Mouse (Mus musculus): ENCODE measurements around the gene Tmem170.

Tmem170 gene

GRCm38 (mm10) chr8:111876355-111876948 is at the start of gene Tmem170:
Gene Tmem170, minus strand, starts transcription at chr8:111876750.
- peak; percentile 98 for DNase-seq

DNA sequence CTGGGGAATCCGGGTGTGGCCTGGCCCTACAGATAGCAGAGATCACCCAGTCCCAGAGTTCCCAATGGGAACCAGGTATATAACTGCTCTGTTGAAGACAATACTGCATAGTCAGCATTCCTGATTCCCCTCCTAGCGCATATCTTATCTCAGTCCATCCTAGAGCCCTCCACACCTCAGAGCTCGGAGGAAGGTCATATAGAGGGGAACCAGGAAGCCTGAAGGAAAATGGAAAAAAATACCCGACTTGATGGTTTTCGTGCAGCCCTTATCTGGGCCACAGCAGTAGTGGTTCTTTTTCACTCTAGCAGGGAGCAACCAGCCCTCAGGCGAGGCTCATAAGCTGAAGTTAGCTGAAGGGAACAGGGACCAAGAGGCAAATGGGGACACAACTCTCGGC is 48.4 kb upstream of the Tmem170 start:
- no peak for DNase-seq

GRCm38 (mm10) chr8:111923383-111923804 is 46.8 kb upstream of the Tmem170 start:
- peak; percentile 64 for DNase-seq

GRCm38 (mm10) chr8:111920971-111921370 is 44.4 kb upstream of the Tmem170 start:
- no peak for DNase-seq

GRCm38 (mm10) chr8:111919663-111920062 is 43.1 kb upstream of the Tmem170 start:
- DNase-seq, result no peak

DNA sequence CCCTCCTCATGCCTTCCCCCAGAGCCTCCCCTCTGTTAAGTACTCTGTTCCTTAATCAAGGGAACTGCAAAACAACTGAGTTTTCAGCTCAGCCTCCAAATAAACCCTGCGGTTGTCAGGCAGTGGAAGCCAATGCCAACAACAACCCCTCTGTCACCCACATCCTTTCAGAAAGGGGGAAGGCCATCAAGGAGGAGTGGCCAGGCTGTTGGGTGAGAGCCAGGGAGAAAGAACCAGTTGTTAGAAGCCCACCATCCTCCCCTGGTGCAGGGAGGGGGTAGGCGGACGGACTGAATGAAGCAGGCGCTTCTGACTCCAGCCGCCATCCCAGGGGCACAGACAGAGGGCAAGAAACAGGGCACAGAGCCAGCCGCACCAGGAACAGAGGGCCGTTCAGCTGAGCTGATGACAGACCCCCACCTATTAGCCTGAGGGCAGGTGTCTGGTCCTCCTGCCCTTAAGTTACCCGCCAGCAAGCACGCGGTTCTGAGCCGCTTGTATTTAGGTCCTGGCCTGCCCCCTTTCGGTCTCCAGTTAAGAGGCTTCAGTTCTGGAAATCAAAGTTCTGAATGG is 36.4 kb upstream of the Tmem170 start:
- DNase-seq, result no peak

GRCm38 (mm10) chr8:111911572-111911971 is 35.0 kb upstream of the Tmem170 start:
- no peak for DNase-seq

DNA sequence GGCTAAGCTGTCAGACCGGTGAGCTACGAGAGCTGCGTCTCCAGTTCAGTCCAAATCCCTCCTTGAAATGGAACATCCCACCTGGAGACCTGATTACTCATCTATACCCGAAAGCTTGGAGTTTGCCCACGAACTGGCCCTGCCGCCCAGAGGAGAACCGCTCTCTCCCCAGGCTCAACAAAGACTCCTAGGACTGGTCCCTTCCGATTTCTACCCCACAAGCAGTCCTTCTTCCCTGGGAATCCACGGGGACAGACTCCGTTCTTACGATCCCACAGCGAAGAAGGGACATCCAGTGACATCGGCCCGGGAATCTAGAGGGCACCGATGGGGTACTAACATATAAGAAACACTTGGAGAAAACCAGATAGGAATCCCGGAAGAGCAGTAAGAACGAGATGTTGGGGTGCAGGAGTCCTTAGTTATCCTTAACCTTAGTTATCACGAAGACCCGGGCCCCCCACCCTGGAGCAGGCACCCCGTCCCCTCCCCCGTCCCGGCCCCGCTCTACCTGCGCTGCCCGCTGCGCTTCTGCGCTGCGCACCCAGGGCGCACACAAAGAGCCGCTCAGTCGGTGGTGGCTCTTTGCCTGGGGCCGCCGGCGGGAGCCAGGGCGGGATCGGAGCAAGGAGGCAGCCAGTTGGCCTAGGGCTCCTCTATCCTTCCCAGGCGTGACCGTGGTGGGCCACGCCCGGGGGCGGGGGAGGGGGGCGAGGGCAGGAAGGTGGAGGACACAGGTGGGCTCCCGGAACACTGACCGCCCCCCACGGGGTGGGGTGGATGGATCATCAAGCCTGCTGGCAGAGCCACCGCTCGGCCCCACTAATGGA is 33.3 kb upstream of the Tmem170 start, which contains the start of gene Chst5:
Chst5 (minus strand) TSS at position 827 of the 830 bp plus-strand sequence.
- DNase-seq, result no peak

- no peak for DNase-seq
Observed at GRCm38 (mm10) chr8:111905500-111906121, 29.1 kb upstream of the Tmem170 start.

GRCm38 (mm10) chr8:111902080-111902479 is 25.5 kb upstream of the Tmem170 start:
- no peak for DNase-seq

- DNase-seq, result no peak
Observed at GRCm38 (mm10) chr8:111898586-111898985, 22.0 kb upstream of the Tmem170 start.

GRCm38 (mm10) chr8:111894955-111895354 is 18.4 kb upstream of the Tmem170 start:
- DNase-seq, result peak; percentile 8 to 12

DNA sequence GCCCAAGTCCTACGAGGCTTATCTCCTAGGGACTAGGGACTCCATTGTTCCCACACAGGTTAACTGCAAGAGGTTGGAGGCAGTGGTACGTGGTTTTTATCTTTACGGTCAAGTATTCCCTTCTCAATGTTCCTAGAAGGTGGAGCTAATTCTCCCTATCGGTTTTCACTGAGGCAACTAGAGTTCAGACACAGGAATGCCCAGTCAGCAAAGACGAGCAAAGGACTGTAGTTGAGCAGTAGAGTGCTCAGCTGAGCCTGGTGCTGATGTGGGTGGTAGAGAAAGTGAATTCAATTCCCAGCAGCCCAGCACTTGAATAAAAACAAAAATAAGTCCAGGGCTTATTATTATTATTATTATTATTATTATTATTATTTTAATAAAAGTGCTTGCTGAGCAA is 16.1 kb upstream of the Tmem170 start:
- no peak for DNase-seq

DNA sequence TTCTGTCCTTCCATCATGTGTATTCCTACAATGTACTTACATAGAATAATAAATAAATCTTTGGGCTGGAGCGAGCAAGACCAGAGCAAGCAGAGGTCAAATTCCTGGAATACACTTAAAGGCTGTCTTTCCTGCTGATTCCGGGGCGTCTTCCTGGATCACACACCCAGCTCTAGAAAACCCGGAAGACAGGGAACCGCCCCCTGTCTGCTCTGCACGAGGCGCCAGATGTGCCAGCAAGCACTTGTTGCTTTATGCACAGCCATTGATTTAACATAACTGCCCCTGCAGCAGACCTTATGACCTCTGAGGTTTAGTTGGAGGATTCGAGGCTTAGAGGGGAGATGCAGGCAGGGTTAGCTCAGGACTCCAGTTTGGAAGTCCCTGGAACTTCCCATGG is 15.4 kb upstream of the Tmem170 start:
- DNase-seq, result no peak

- DNase-seq, result no peak
Observed at GRCm38 (mm10) chr8:111890911-111891303, 14.4 kb upstream of the Tmem170 start.

DNA sequence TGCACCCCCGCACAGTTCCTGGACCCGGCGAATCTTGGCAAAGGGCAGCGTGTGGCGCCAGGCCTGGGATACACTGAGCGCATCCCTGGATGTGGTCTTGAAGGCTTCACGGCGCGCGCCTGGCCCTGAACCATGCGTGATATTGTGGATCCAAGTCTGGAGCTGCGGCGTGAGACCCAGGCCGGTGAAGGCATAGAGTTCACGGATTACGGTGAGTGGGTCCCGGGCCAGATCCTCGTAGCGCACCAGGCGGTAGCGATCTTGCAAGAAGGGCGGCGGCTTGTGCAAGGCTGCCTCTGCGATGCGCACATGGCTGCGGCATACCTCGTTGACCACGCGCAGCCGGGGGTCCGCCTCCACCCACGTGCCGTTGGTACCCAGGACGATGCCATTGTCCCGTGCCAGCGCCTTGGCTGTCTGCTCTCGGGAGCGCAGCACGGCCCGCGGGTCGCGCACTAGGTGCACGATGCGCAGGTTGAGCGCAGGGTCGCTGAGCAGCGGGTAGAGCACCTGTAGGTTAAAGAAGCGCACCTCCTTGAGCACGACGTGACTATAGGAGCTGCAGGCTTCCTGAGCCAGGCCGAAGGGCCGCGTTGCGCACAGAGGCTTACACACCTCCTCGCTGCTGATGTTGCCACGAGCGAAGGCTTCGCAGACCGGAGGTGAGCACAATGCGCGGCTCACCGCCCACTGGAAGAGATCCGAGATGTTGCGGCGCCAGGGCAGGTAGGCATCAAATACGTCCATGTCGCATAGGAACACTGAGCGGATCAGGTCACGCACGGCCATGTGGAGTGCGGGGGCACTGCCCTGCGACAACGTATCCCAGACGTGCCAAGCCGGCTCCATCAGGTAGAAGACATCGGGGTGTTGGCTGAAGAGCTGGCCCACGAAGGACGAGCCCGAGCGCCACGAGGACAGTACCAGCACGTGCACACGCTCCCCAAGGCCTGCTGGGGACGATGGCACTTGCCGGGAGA is 13.7 kb upstream of the Tmem170 start:
- no peak for DNase-seq

- DNase-seq, result no peak
Observed at GRCm38 (mm10) chr8:111888091-111888650, 11.6 kb upstream of the Tmem170 start.

- DNase-seq, result no peak
Observed at GRCm38 (mm10) chr8:111887479-111887878, 10.9 kb upstream of the Tmem170 start.

GRCm38 (mm10) chr8:111883615-111884014 is 7.1 kb upstream of the Tmem170 start:
- no peak for DNase-seq

DNA sequence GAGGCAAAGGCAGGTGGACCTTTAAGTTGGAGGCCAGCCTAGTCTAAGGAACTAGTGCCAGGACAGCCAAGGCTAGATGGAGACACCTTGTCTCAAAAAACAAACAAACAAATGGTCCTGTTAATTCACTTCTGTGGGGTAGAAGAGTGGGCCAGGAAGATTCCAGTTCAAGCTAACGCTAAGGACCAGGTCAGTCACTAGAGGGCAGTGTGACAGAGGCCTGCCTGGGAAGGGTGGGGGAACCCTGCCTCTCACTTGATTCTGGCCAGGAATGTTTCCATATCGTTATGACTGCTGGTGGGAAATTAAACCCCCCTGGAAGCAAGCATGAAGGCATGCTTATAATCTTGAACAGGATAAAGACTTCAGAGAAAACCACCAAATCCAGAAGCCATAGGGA is 5.0 kb upstream of the Tmem170 start:
- peak; percentile 62 for DNase-seq

DNA sequence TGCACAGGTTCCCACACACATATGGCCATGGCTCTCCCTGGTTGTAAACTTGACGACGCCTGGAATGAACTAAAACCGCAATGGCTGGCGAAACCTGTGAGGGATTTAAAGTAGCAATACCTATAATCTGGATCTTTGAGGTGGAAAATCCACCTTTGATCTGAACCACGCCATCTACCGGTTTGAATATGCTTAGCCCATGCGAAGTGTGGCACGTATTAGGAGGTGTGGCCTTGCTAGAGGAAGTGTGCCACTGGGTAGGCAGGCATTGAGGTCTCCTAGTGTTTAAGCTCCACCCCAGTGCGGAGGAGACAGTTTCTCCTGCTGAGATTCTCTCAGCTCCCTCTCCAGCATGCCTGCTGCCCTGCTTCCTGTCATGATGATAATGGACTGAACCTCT is 1.2 kb upstream of the Tmem170 start:
- peak; percentile 23 to 27 for DNase-seq

DNA sequence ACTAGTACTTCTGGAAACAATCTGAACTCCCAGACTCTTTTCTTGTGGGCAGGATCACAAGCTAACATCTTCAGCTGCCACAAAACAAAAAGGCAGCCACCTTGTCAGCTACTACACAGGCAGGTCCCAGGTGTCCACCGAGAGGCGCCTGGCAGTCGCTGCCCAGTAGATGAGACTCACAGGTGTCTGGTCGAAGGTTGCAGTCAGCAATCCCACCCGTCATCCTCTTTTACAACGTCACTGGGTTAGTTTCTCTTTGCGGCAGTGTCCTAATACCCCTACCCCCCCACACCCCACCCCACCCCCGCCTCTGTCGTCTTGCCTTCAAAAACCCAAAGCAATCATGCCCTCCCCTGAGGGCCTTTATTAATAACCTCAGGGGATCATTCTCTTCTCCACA is 792 bp downstream of the Tmem170 start:
- DNase-seq, result no peak
